Mouse (Mus musculus) kidney, postnatal 0 days (tissue): Measurements from ENCODE around the gene Capn10. TPM values are rescaled to one million over a fixed set of nuclear protein-coding genes. Genes with fewer than 3 reads are reported as not detected.

ENCODE experiments used
- ATAC-seq: fragments of 200-750 bp; cut with Nextera tagmentation; replicated peaks from 2 replicates; pipeline ENCODE4 v1.8.0; 2017; ENCODE audit warnings: low read depth, moderate number of reproducible peaks, moderate TSS enrichment, moderate library complexity; ENCODE audit not compliant: low FRiP score
- DNase-seq: peaks from one replicate; pipeline ENCODE4 v3.0.0-alpha.2; 2016; ENCODE audit warnings: low spot score
- H3K27ac ChIP-seq: fragments of 300-500 bp; sonication (generic); 2 replicates; pipeline ENCODE4 v1.5.1; 2014; ENCODE audit warnings: mild to moderate bottlenecking
- H3K27me3 ChIP-seq: fragments of 300-500 bp; sonication (generic); 2 replicates; pipeline ENCODE4 v1.6.1; 2014; ENCODE audit warnings: low read length, mixed read lengths; ENCODE audit not compliant: insufficient read depth
- H3K36me3 ChIP-seq: fragments of 300-500 bp; sonication (generic); 2 replicates; pipeline ENCODE4 v1.6.1; 2014; ENCODE audit warnings: low read length, mixed read lengths; ENCODE audit not compliant: insufficient read depth
- H3K4me1 ChIP-seq: fragments of 300-500 bp; sonication (generic); replicated peaks from 2 replicates; pipeline ENCODE4 v1.6.1; 2014; ENCODE audit warnings: antibody characterized with exemption, low read length, mixed read lengths; ENCODE audit not compliant: insufficient read depth
- H3K4me2 ChIP-seq: fragments of 300-500 bp; sonication (generic); 2 replicates; pipeline ENCODE4 v1.6.1; 2014; ENCODE audit warnings: mild to moderate bottlenecking, low read length, moderate library complexity, mixed read lengths
- H3K4me3 ChIP-seq: fragments of 300-500 bp; sonication (generic); replicated peaks from 2 replicates; pipeline ENCODE4 v1.5.1; 2014; ENCODE audit warnings: low read depth, low read length
- H3K9ac ChIP-seq: fragments of 300-500 bp; sonication (generic); 2 replicates; pipeline ENCODE4 v1.6.1; 2014; ENCODE audit warnings: low read depth, low read length
- H3K9me3 ChIP-seq: fragments of 300-500 bp; sonication (generic); replicated peaks from 2 replicates; pipeline ENCODE4 v1.6.1; 2016; ENCODE audit warnings: low read length, inconsistent platforms, mixed read lengths
- CTCF ChIP-seq: IDR thresholded peaks from 2 replicates; pipeline ENCODE4 v1.5.1; 2016; ENCODE audit warnings: antibody characterized with exemption, low read depth, mild to moderate bottlenecking, moderate library complexity
- WGBS: fragments of 180-500 bp; shearing (Covaris S2); extraction: QIAGEN DNeasy Blood & Tissue Kit; methylation state at CpG from one replicate; pipeline ENCODE4 v1.1.7; 2014; 5-methylcytosine and 5-hydroxymethylcytosine counted together
- polyA plus RNA-seq: library from polyadenylated mRNA; unstranded; fragments of >200 nt; fragmentation: Nextera tagmentation; extraction: Ambion mirVana; gene quantifications from 2 replicates; pipeline ENCODE4 v1.2.1, GENCODE M21; 2015

Gene Capn10
- polyA plus RNA-seq, 1 experiment from 2014 or later: 31.0 TPM

- WGBS: 65% methylated on average over 4 of the region's 4 CpGs
- Histone ChIP-seq H3K4me2 (no peak overlapping the region), H3K36me3 (no peaks in the 10 kb centered on the region), H3K4me3 (no peak overlapping the region), H3K9ac (no peak overlapping the region), H3K27ac (no peak overlapping the region), H3K9me3 (no peaks in the 10 kb centered on the region), H3K4me1 (0 out of 2 replicates have a peak, but pooled peaks cover 10% of the 10 kb centered on the region), H3K27me3 (no peaks in the 10 kb centered on the region)
- DNase-seq (no peak), ATAC-seq (no peak)
- TF ChIP-seq CTCF: no peak
Observed at GRCm38 (mm10) chr1:92903627-92904026, 30.5 kb upstream of the Capn10 start.

GRCm38 (mm10) chr1:92905703-92906310 is 28.4 kb upstream of the Capn10 start:
- H3K36me3 ChIP-seq: no peaks in the 10 kb centered on the region
- no peaks in the 10 kb centered on the region for H3K27me3 ChIP-seq
- no peak for TF ChIP-seq CTCF
- 90% methylated on average over 2 of the region's 2 CpGs for WGBS
- peaks cover 16% of the 10 kb centered on the region; the same call in 1 of the 2 replicates for H3K4me1 ChIP-seq
- no peak overlapping the region for H3K4me2 ChIP-seq
- H3K4me3 ChIP-seq: no peak overlapping the region
- H3K9ac ChIP-seq: no peak overlapping the region
- H3K9me3 ChIP-seq: no peaks in the 10 kb centered on the region
- no peak overlapping the region for H3K27ac ChIP-seq
- DNase-seq (no peak), ATAC-seq (no peak)

- Histone ChIP-seq H3K36me3 (no peaks in the 10 kb centered on the region), H3K9me3 (no peaks in the 10 kb centered on the region), H3K4me1 (peaks cover 20% of the 10 kb centered on the region), H3K4me2 (peak within 1 kb of the TSS; percentile 89), H3K9ac (peak within 1 kb of the TSS; percentile 69), H3K4me3 (peak within 1 kb of the TSS; percentile 80), H3K27ac (peak within 1 kb of the TSS; percentile 95), H3K27me3 (no peaks in the 10 kb centered on the region)
- ATAC-seq (peak; percentile 90), DNase-seq (peak; percentile 94)
- TF ChIP-seq CTCF: peak; percentile 71
- WGBS: under 1% methylated on average over 79 of the region's 81 CpGs
Observed at GRCm38 (mm10) chr1:92906779-92907631, 27.2 kb upstream of the Capn10 start, which contains the start of gene Dusp28. TSS of gene Dusp28 (plus strand) at chr1:92906981.

GRCm38 (mm10) chr1:92907632-92908360 is 26.4 kb upstream of the Capn10 start:
- 43% methylated on average over 20 of the region's 20 CpGs for WGBS
- Histone ChIP-seq H3K4me3 (peak overlapping the region; percentile 80), H3K4me2 (peak overlapping the region; percentile 89), H3K4me1 (peaks cover 21% of the 10 kb centered on the region), H3K27ac (peak overlapping the region; percentile 95), H3K36me3 (no peaks in the 10 kb centered on the region), H3K9me3 (no peaks in the 10 kb centered on the region), H3K27me3 (no peaks in the 10 kb centered on the region), H3K9ac (peak overlapping the region; percentile 69; the same call in 1 of the 2 replicates)
- TF ChIP-seq CTCF: no peak
- ATAC-seq: no peak
- no peak for DNase-seq

GRCm38 (mm10) chr1:92908664-92909063 is 25.5 kb upstream of the Capn10 start:
- ATAC-seq: no peak
- 95% methylated on average over 3 of the region's 3 CpGs for WGBS

GRCm38 (mm10) chr1:92909068-92909467 is 25.1 kb upstream of the Capn10 start:
- H3K27me3 ChIP-seq: no peaks in the 10 kb centered on the region
- peaks cover 21% of the 10 kb centered on the region for H3K4me1 ChIP-seq
- WGBS: 62% methylated on average over 4 of the region's 4 CpGs
- no peak overlapping the region for H3K4me3 ChIP-seq
- ATAC-seq: no peak
- no peak overlapping the region for H3K9ac ChIP-seq
- no peak overlapping the region for H3K4me2 ChIP-seq
- TF ChIP-seq CTCF: peak; percentile 54; the same call in 1 of the 2 replicates
- H3K36me3 ChIP-seq: no peaks in the 10 kb centered on the region
- H3K9me3 ChIP-seq: no peaks in the 10 kb centered on the region
- peak; percentile 53 for DNase-seq
- H3K27ac ChIP-seq: no peak overlapping the region

More at GRCm38 (mm10) chr1:92908664-92909063, 25.5 kb upstream of the Capn10 start:
- peaks cover 21% of the 10 kb centered on the region for H3K4me1 ChIP-seq
- DNase-seq: no peak
- H3K36me3 ChIP-seq: no peaks in the 10 kb centered on the region
- H3K27me3 ChIP-seq: no peaks in the 10 kb centered on the region
- H3K9ac ChIP-seq: no peak overlapping the region
- no peak overlapping the region for H3K4me3 ChIP-seq
- no peaks in the 10 kb centered on the region for H3K9me3 ChIP-seq
- no peak overlapping the region for H3K27ac ChIP-seq
- no peak overlapping the region for H3K4me2 ChIP-seq
- no peak for TF ChIP-seq CTCF
